Mouse (Mus musculus): ENCODE data around the gene Lrp3. TPM values are rescaled to one million over a fixed set of nuclear protein-coding genes. Genes with fewer than 3 reads are reported as not detected.

Gene Lrp3
- polyA plus RNA-seq, 1 experiment: 3.6 TPM

DNA sequence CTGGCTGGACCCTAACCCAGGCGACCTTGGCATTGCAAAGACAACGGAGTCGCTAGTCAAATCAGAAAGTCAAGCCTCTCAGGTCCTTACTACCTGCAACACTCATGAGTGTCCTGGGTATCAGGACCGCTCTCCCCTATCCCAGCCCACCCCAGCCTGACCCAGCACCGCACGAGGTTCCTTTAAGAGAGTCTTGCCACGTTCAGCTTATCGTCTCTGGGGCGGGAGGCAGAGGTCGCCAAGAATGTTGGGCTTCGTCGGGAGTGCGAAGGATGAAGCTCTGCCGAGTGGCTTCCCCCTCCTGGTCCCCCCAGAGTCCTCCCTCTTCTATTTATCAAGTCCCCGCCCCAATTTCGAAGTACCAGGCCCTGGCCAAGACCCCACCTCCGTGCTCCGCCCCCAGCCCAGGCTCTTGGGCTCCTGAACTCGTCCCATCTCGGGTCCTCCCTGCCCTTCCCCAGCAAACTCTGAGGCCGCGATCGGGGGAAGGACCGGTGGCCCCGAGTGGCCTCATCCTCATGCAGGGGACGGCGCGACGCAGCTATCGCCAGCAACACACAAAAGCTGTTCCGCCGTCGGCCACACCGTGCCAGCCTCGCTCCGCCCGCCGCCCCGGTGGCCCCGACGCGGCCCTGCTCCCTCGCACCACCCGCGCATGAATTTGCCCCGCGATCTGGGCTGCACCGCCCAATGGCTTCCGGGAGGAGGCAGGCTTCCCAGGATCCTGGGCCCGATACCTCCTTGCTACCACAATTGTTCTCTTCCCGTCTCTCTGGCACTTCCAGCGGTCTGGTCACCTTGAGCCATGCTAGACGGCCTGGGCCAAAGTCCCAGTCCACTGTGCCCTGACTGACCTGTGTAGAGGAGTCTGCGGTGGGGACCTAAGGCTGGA is 30.2 kb downstream of the Lrp3 start:
- H3K27me3 ChIP-seq (ENCODE audit: control insufficient read depth, insufficient read depth, low read length, poor library complexity, severe bottlenecking): peaks cover 8% of the 10 kb centered on the region; the same call in 1 of the 2 replicates
- peak overlapping the region; percentile 55 for H3K4me3 ChIP-seq (ENCODE audit: low read depth, low read length)
- peaks cover 11% of the 10 kb centered on the region; the same call in 1 of the 2 replicates for H3K9me3 ChIP-seq (replicated peaks; ENCODE audit: control insufficient read depth, insufficient read depth, low read length, poor library complexity, severe bottlenecking)
- no peaks in the 10 kb centered on the region for H3K4me1 ChIP-seq (ENCODE audit: control insufficient read depth, insufficient read depth, low read length)
- H3K9ac ChIP-seq (ENCODE audit: low read depth, poor library complexity, severe bottlenecking): 0 out of 2 replicates have a peak overlapping the region, but pooled peaks have one; percentile 12
- H3K36me3 ChIP-seq (ENCODE audit: control insufficient read depth, insufficient read depth, low read length, poor library complexity, severe bottlenecking): no peaks in the 10 kb centered on the region
- no peak overlapping the region for H3K27ac ChIP-seq (ENCODE audit: insufficient read depth, low read length)
- TF ChIP-seq CTCF (IDR thresholded peaks at IDR 0.05; ENCODE audit: low read depth, low read length) (peak; percentile 11), POLR2A (IDR thresholded peaks at IDR 0.05; ENCODE audit: insufficient read depth, low read length) (no peak)

DNA sequence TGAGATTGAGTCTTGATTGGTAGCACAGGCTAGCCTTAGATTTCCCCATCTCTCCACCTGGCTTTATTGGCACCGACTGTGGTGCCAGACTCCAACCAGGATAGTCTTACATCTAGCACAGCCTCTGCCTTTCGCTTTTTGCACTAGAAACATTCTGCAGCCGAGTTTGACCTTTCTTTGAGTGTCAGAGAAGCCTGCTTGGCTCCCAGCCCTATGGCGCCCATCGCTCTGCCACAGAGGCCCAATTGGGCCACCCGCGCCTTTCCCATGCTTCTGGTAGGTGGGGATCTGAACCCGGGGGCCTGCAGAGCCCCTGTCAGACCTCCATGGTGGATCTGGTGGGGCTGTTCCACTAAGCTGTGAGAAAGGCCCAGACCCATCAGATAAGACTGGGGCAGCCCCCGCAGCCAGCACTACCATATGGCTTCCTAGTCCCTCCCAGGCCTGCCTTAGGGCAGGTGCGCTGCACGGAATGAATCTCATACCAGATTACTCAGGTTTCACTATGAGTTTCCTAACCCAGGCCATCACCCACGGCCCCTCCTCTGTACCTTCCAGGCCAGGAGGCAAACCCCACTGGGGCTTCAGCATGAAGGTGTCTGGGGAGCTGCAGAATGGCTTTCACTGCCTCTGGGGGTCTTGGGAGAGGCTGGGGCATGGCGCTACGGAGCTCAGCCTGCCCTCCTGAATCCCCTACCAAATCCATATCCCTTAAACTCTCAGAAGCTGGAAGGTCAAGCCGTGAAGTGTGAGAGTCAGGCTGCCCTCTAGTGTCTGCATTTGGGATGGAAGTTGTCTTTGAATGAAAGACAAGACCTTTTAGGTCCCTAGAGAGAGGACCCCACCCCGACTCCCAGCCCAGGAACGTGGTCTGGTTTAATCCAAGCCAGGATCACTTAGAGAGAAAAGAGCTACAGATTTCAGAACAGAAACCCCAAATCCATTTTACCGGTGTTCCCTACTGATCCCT is 38.6 kb downstream of the Lrp3 start:
- no peaks in the 10 kb centered on the region for H3K9me3 ChIP-seq (replicated peaks; ENCODE audit: control insufficient read depth, insufficient read depth, low read length, poor library complexity, severe bottlenecking)
- H3K4me1 ChIP-seq (ENCODE audit: control insufficient read depth, insufficient read depth, low read length): peaks cover 5% of the 10 kb centered on the region
- H3K27ac ChIP-seq (ENCODE audit: insufficient read depth, low read length): no peak overlapping the region
- no peak overlapping the region for H3K9ac ChIP-seq (ENCODE audit: low read depth, poor library complexity, severe bottlenecking)
- TF ChIP-seq EP300 (IDR thresholded peaks at IDR 0.05; ENCODE audit: insufficient read depth, low read depth, low read length): no peak
- peak; percentile 57 for TF ChIP-seq CTCF (IDR thresholded peaks at IDR 0.05; ENCODE audit: low read depth, low read length)
- no peaks in the 10 kb centered on the region for H3K27me3 ChIP-seq (ENCODE audit: control insufficient read depth, insufficient read depth, low read length, poor library complexity, severe bottlenecking)
- no peaks in the 10 kb centered on the region for H3K36me3 ChIP-seq (ENCODE audit: control insufficient read depth, insufficient read depth, low read length, poor library complexity, severe bottlenecking)
- no peak overlapping the region for H3K4me3 ChIP-seq (ENCODE audit: low read depth, low read length)

DNA sequence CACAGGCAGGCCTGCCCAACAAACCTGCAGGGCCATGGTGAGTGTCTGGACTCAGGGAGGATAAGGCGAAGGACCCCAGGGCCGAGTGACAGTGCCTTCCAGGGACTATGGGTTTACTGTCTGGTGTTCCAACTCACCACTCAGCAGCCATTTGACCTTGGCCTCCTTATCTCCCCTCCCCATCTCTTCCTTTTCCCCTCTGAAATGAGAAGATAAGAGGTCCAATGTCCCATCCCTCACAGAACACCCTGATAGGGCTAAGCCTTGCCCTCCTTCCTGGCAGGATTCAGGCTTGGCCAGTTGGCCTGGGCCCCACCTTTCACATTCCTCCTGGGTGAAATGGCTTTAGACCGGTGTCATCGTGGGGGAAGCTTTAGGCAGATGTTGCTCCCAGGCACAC is 39.8 kb downstream of the Lrp3 start:
- H3K4me3 ChIP-seq (ENCODE audit: low read depth, low read length): no peak overlapping the region
- TF ChIP-seq EP300 (IDR thresholded peaks at IDR 0.05; ENCODE audit: insufficient read depth, low read depth, low read length): no peak
- TF ChIP-seq POLR2A (IDR thresholded peaks at IDR 0.05; ENCODE audit: insufficient read depth, low read length): no peak
- TF ChIP-seq CTCF (IDR thresholded peaks at IDR 0.05; ENCODE audit: low read depth, low read length): no peak
- H3K27ac ChIP-seq (ENCODE audit: insufficient read depth, low read length): no peak overlapping the region
- peaks cover 7% of the 10 kb centered on the region for H3K4me1 ChIP-seq (ENCODE audit: control insufficient read depth, insufficient read depth, low read length)
- H3K9me3 ChIP-seq (replicated peaks; ENCODE audit: control insufficient read depth, insufficient read depth, low read length, poor library complexity, severe bottlenecking): no peaks in the 10 kb centered on the region
- H3K27me3 ChIP-seq (ENCODE audit: control insufficient read depth, insufficient read depth, low read length, poor library complexity, severe bottlenecking): no peaks in the 10 kb centered on the region
- no peaks in the 10 kb centered on the region for H3K36me3 ChIP-seq (ENCODE audit: control insufficient read depth, insufficient read depth, low read length, poor library complexity, severe bottlenecking)
- H3K9ac ChIP-seq (ENCODE audit: low read depth, poor library complexity, severe bottlenecking): no peak overlapping the region

DNA sequence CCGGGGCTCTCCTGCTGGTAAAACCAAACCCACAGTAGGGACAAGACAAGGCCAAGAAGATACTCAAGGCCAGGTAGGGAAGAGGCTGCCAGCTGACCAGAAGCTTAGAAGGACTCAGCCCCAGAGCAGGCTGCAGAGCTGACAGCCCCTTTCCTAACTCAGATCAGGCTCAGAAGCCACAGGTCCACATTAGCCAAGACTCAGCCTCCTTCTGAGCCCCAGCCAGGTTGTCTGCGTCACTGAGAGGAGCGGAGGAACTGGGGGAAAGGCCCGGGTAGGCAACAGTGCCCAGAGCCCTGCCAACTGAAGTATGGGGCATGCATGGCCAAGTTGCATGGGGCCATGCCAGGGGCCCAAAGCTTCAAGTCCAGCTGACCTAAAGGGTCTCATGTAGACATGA is 42.8 kb downstream of the Lrp3 start:
- Histone ChIP-seq H3K4me3 (ENCODE audit: low read depth, low read length) (no peak overlapping the region), H3K27ac (ENCODE audit: insufficient read depth, low read length) (no peak overlapping the region), H3K27me3 (ENCODE audit: control insufficient read depth, insufficient read depth, low read length, poor library complexity, severe bottlenecking) (no peaks in the 10 kb centered on the region), H3K36me3 (ENCODE audit: control insufficient read depth, insufficient read depth, low read length, poor library complexity, severe bottlenecking) (no peaks in the 10 kb centered on the region), H3K9ac (ENCODE audit: low read depth, poor library complexity, severe bottlenecking) (no peak overlapping the region), H3K9me3 (replicated peaks; ENCODE audit: control insufficient read depth, insufficient read depth, low read length, poor library complexity, severe bottlenecking) (no peaks in the 10 kb centered on the region), H3K4me1 (ENCODE audit: control insufficient read depth, insufficient read depth, low read length) (peaks cover 5% of the 10 kb centered on the region)
- TF ChIP-seq CTCF (IDR thresholded peaks at IDR 0.05; ENCODE audit: low read depth, low read length): no peak
- no peak for TF ChIP-seq EP300 (IDR thresholded peaks at IDR 0.05; ENCODE audit: insufficient read depth, low read depth, low read length)
- no peak for TF ChIP-seq POLR2A (IDR thresholded peaks at IDR 0.05; ENCODE audit: insufficient read depth, low read length)

DNA sequence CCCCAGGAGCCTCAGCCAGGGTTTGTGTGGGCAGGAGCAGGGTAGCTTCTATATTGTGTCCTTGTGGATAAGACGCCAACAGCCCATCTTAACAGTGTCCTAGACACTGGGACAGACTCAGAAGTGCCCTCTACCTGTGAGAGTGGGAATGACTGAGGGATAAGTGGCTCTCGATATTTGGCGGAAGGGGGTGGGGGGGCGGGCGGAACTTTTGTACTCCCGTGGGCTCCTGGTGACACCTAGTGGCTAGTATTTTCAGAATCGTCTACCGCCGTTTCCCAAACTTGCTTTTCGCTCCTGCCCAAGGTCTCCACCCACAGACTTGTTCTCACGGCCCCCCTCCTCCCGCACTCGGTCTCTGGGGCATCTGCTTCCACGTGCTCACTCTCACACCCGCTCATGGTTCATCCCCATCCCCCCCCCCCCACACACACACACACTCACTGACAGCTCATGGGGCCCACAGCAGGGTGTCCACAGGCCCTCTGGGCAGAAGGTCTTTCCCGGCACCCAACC is 43.4 kb downstream of the Lrp3 start:
- no peak overlapping the region for H3K9ac ChIP-seq (ENCODE audit: low read depth, poor library complexity, severe bottlenecking)
- H3K4me3 ChIP-seq (ENCODE audit: low read depth, low read length): no peak overlapping the region
- H3K27ac ChIP-seq (ENCODE audit: insufficient read depth, low read length): no peak overlapping the region

More for the DNA sequence above, 43.4 kb downstream of the Lrp3 start:
- TF ChIP-seq POLR2A (IDR thresholded peaks at IDR 0.05; ENCODE audit: insufficient read depth, low read length): no peak
- no peak for TF ChIP-seq EP300 (IDR thresholded peaks at IDR 0.05; ENCODE audit: insufficient read depth, low read depth, low read length)
- TF ChIP-seq CTCF (IDR thresholded peaks at IDR 0.05; ENCODE audit: low read depth, low read length): peak; percentile 38
- Histone ChIP-seq H3K27me3 (ENCODE audit: control insufficient read depth, insufficient read depth, low read length, poor library complexity, severe bottlenecking) (no peaks in the 10 kb centered on the region), H3K4me1 (ENCODE audit: control insufficient read depth, insufficient read depth, low read length) (peaks cover 3% of the 10 kb centered on the region), H3K9me3 (replicated peaks; ENCODE audit: control insufficient read depth, insufficient read depth, low read length, poor library complexity, severe bottlenecking) (no peaks in the 10 kb centered on the region), H3K36me3 (ENCODE audit: control insufficient read depth, insufficient read depth, low read length, poor library complexity, severe bottlenecking) (no peaks in the 10 kb centered on the region)

Data from ES-Bruce4 (cell line).